Mouse (Mus musculus) lung, embryonic 15.5 days (tissue): ENCODE results near the gene Fam216a. TPM values are rescaled to one million over a fixed set of nuclear protein-coding genes. Genes with fewer than 3 reads are reported as not detected.
"Not testable (repeated sequence)": the region's sequence is repeated elsewhere in the genome, so short reads cannot be mapped to it uniquely, and the experiment has no call there.

Source experiments
- ATAC-seq: fragments of 200-750 bp; cut with Nextera tagmentation; 2 replicates; pipeline ENCODE4 v1.8.0; 2017; ENCODE audit warnings: moderate number of reproducible peaks, borderline replicate concordance; ENCODE audit not compliant: low FRiP score, low TSS enrichment; ENCODE audit errors: extremely low read depth
- H3K27ac ChIP-seq: fragments of 300-500 bp; sonication (generic); 2 replicates; pipeline ENCODE4 v1.5.1; 2015; ENCODE audit warnings: moderate library complexity, mild to moderate bottlenecking, inconsistent platforms
- H3K27me3 ChIP-seq: fragments of 300-500 bp; sonication (generic); 2 replicates; pipeline ENCODE4 v1.6.1; 2015; ENCODE audit warnings: inconsistent platforms
- H3K36me3 ChIP-seq: fragments of 300-500 bp; sonication (generic); 2 replicates; pipeline ENCODE4 v1.6.1; 2015; ENCODE audit warnings: inconsistent platforms
- H3K4me1 ChIP-seq: fragments of 300-500 bp; sonication (generic); 2 replicates; pipeline ENCODE4 v1.6.1; 2015; ENCODE audit warnings: inconsistent platforms
- H3K4me2 ChIP-seq: fragments of 300-500 bp; sonication (generic); 2 replicates; pipeline ENCODE4 v1.6.1; 2015; ENCODE audit warnings: inconsistent platforms, mild to moderate bottlenecking, moderate library complexity
- H3K4me3 ChIP-seq: fragments of 300-500 bp; sonication (generic); 2 replicates; pipeline ENCODE4 v1.5.1; 2015; ENCODE audit warnings: mild to moderate bottlenecking, inconsistent platforms
- H3K9ac ChIP-seq: fragments of 300-500 bp; sonication (generic); 2 replicates; pipeline ENCODE4 v1.6.1; 2015; ENCODE audit warnings: inconsistent platforms
- H3K9me3 ChIP-seq: fragments of 300-500 bp; sonication (generic); 2 replicates; pipeline ENCODE4 v1.6.1; 2016; ENCODE audit warnings: inconsistent platforms
- WGBS: fragments of 180-500 bp; shearing (Covaris S2); methylation state at CpG from one replicate; pipeline ENCODE4 v1.1.7; 2015; 5-methylcytosine and 5-hydroxymethylcytosine counted together
- polyA plus RNA-seq: library from polyadenylated mRNA; unstranded; fragments of >200 nt; fragmentation: Nextera tagmentation; extraction: Ambion mirVana; gene quantifications from 2 replicates; pipeline ENCODE4 v1.2.1, GENCODE M21; 2015

Gene Fam216a
- polyA plus RNA-seq, 1 experiment from 2014 or later = 72.4 TPM

- H3K4me2 ChIP-seq = no peak overlapping the region
- no peak overlapping the region for H3K9ac ChIP-seq
- no peak overlapping the region for H3K4me3 ChIP-seq
- WGBS = 60% methylated on average over 1 of the region's 1 CpGs
- H3K27me3 ChIP-seq = no peaks in the 10 kb centered on the region
- no peak for ATAC-seq
- no peaks in the 10 kb centered on the region for H3K9me3 ChIP-seq
- H3K27ac ChIP-seq = no peak overlapping the region
- H3K4me1 ChIP-seq = no peaks in the 10 kb centered on the region
- H3K36me3 ChIP-seq = no peaks in the 10 kb centered on the region
Measured at GRCm38 (mm10) chr5:122342874-122343273, 29.3 kb downstream of the Fam216a start.

- no peaks in the 10 kb centered on the region for H3K27me3 ChIP-seq
- 81% methylated on average over 7 of the region's 7 CpGs for WGBS
- no peak overlapping the region for H3K4me2 ChIP-seq
- no peak overlapping the region for H3K27ac ChIP-seq
- H3K9ac ChIP-seq = no peak overlapping the region
- H3K36me3 ChIP-seq = no peaks in the 10 kb centered on the region
- no peaks in the 10 kb centered on the region for H3K9me3 ChIP-seq
- ATAC-seq = no peak
- H3K4me1 ChIP-seq = no peaks in the 10 kb centered on the region
- H3K4me3 ChIP-seq = no peak overlapping the region
Measured at GRCm38 (mm10) chr5:122336554-122337294, 35.4 kb downstream of the Fam216a start.

GRCm38 (mm10) chr5:122334682-122335081, 37.5 kb downstream of the Fam216a start:
- Histone ChIP-seq H3K36me3 (no peaks in the 10 kb centered on the region), H3K9me3 (no peaks in the 10 kb centered on the region), H3K27me3 (no peaks in the 10 kb centered on the region), H3K4me3 (no peak overlapping the region), H3K4me1 (no peaks in the 10 kb centered on the region), H3K9ac (no peak overlapping the region), H3K4me2 (no peak overlapping the region), H3K27ac (no peak overlapping the region)
- 80% methylated on average over 2 of the region's 3 CpGs for WGBS
- ATAC-seq = no peak

GRCm38 (mm10) chr5:122330269-122330668, 41.9 kb downstream of the Fam216a start:
- Histone ChIP-seq H3K9me3 (no peaks in the 10 kb centered on the region), H3K27me3 (no peaks in the 10 kb centered on the region), H3K27ac (no peak overlapping the region), H3K4me3 (no peak overlapping the region), H3K9ac (no peak overlapping the region), H3K4me2 (no peak overlapping the region), H3K4me1 (no peaks in the 10 kb centered on the region), H3K36me3 (peaks cover 6% of the 10 kb centered on the region; the same call in 1 of the 2 replicates)
- ATAC-seq = no peak
- 79% methylated on average over 4 of the region's 4 CpGs for WGBS

GRCm38 (mm10) chr5:122327283-122327682, 44.9 kb downstream of the Fam216a start:
- no peak for ATAC-seq
- H3K9ac ChIP-seq = no peak overlapping the region
- H3K9me3 ChIP-seq = no peaks in the 10 kb centered on the region
- H3K36me3 ChIP-seq = peaks cover 6% of the 10 kb centered on the region; the same call in 1 of the 2 replicates
- no peak overlapping the region for H3K4me2 ChIP-seq
- H3K4me1 ChIP-seq = no peaks in the 10 kb centered on the region
- H3K27me3 ChIP-seq = no peaks in the 10 kb centered on the region
- no peak overlapping the region for H3K4me3 ChIP-seq
- 73% methylated on average over 3 of the region's 3 CpGs for whole genome bisulfite sequencing
- no peak overlapping the region for H3K27ac ChIP-seq

- no peak overlapping the region for H3K4me2 ChIP-seq
- ATAC-seq = no peak
- no peaks in the 10 kb centered on the region; the same call in 1 of the 2 replicates for H3K4me1 ChIP-seq
- no peaks in the 10 kb centered on the region for H3K9me3 ChIP-seq
- H3K36me3 ChIP-seq = peaks cover 19% of the 10 kb centered on the region
- H3K4me3 ChIP-seq = no peak overlapping the region
- no peak overlapping the region for H3K9ac ChIP-seq
- no peak overlapping the region for H3K27ac ChIP-seq
- H3K27me3 ChIP-seq = no peaks in the 10 kb centered on the region
- 85% methylated on average over 8 of the region's 8 CpGs for WGBS
Measured at GRCm38 (mm10) chr5:122325477-122325876, 46.7 kb downstream of the Fam216a start.

- Histone ChIP-seq H3K4me1 (peaks cover 2% of the 10 kb centered on the region; the same call in 1 of the 2 replicates), H3K4me3 (no peak overlapping the region), H3K9ac (no peak overlapping the region), H3K27me3 (no peaks in the 10 kb centered on the region), H3K4me2 (no peak overlapping the region), H3K27ac (no peak overlapping the region), H3K36me3 (peaks cover 19% of the 10 kb centered on the region), H3K9me3 (no peaks in the 10 kb centered on the region)
- 84% methylated on average over 23 of the region's 23 CpGs for WGBS
- ATAC-seq = no peak
Measured at GRCm38 (mm10) chr5:122324608-122325431, 47.3 kb downstream of the Fam216a start.

- Histone ChIP-seq H3K4me1 (peaks cover 9% of the 10 kb centered on the region; the same call in 1 of the 2 replicates), H3K36me3 (peaks cover 19% of the 10 kb centered on the region), H3K9me3 (no peaks in the 10 kb centered on the region), H3K27me3 (no peaks in the 10 kb centered on the region), H3K4me2 (no peak overlapping the region), H3K4me3 (no peak overlapping the region), H3K27ac (no peak overlapping the region), H3K9ac (no peak overlapping the region)
- ATAC-seq = no peak
- WGBS = 67% methylated on average over 8 of the region's 8 CpGs
Measured at GRCm38 (mm10) chr5:122323523-122323922, 48.6 kb downstream of the Fam216a start.

- 40% methylated on average over 12 of the region's 12 CpGs for WGBS
- Histone ChIP-seq H3K4me1 (peaks cover 17% of the 10 kb centered on the region; the same call in 1 of the 2 replicates), H3K4me2 (no peak overlapping the region), H3K4me3 (no peak overlapping the region), H3K27ac (peak overlapping the region; percentile 62), H3K27me3 (no peaks in the 10 kb centered on the region), H3K9ac (no peak overlapping the region), H3K9me3 (no peaks in the 10 kb centered on the region), H3K36me3 (peaks cover 13% of the 10 kb centered on the region)
- ATAC-seq = no peak
Measured at GRCm38 (mm10) chr5:122320205-122320781, 51.9 kb downstream of the Fam216a start.

GRCm38 (mm10) chr5:122319474-122320204, 52.5 kb downstream of the Fam216a start:
- WGBS = 63% methylated on average over 14 of the region's 14 CpGs
- H3K4me3 ChIP-seq = no peak overlapping the region
- H3K27ac ChIP-seq = peak overlapping the region; percentile 62
- no peak for ATAC-seq
- no peaks in the 10 kb centered on the region for H3K9me3 ChIP-seq
- H3K27me3 ChIP-seq = no peaks in the 10 kb centered on the region
- H3K4me2 ChIP-seq = no peak overlapping the region
- peaks cover 23% of the 10 kb centered on the region; the same call in 1 of the 2 replicates for H3K4me1 ChIP-seq
- H3K9ac ChIP-seq = no peak overlapping the region
- H3K36me3 ChIP-seq = peaks cover 12% of the 10 kb centered on the region

GRCm38 (mm10) chr5:122318976-122319375, 53.2 kb downstream of the Fam216a start:
- ATAC-seq, H3K27me3 ChIP-seq, H3K4me2 ChIP-seq, H3K9ac ChIP-seq, H3K4me3 ChIP-seq, H3K9me3 ChIP-seq: not testable (repeated sequence)
- H3K36me3 ChIP-seq = peaks cover 13% of the 10 kb centered on the region
- 66% methylated on average over 3 of the region's 3 CpGs for WGBS
- H3K27ac ChIP-seq = peak overlapping the region; percentile 62
- peaks cover 25% of the 10 kb centered on the region; the same call in 1 of the 2 replicates for H3K4me1 ChIP-seq
